Mouse (Mus musculus) cerebellum, adult 8-10 months (tissue): ENCODE data around the gene Galnt7.
A peak's percentile ranks its signal among the peaks of the same experiment; 100 is the strongest.

Source experiments
- DNase-seq: peaks from one replicate; pipeline ENCODE4 v3.0.0; 2022

Galnt7 gene

DNA sequence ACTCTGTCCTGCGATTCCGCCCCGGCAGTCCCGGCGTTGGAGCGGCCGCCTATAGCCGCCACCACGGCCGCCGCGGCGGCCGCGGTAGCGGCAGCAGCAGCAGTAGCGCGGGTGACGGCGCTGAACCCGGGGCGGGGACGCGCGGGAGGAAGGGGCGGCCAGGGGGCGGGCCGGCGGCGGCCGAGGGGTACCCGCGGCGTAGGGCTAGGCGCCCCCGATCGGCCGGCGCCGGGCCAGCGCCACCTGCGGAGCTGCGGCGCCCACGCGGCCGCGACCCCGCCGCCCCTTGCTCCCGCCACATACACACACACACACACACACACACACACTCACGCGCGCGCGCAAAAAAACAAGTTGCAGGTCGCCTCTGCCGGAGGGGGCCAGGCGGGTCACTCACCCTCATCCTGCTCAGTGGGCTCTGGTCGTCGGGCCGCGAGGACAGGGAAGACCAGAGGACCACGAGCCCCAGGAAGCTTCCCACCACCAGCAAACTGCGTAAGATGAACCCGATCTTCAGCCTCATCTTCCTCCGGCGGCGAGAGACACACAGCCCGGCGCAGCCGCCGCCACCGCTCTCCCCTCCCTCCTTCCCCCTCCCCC is at the start of gene Galnt7:
Gene Galnt7 (minus strand): TSS at position 577 of the 600 bp plus-strand sequence.
- DNase-seq, result peak; percentile 68

- no peak for DNase-seq
Measured at GRCm38 (mm10) chr8:57688633-57689032, 35.8 kb upstream of the Galnt7 start.

DNA sequence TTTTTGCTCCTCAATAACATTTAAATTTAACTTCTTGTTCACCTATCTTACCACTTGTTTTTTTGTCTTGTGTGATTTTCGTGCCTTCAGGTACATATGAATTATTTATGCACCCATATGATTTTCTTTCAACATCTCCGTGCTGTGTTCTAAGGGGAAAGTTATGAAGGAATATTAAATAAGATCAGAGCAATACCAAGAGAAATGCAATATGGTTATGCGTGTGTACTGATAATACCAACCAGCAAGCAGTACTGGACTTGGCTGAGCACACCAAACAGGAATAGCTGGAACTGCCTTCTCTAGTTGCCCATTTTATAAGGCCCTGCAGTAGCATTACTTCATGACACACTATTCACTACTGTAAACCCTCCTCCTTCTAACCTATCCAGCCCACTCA is 33.0 kb upstream of the Galnt7 start:
- no peak for DNase-seq

GRCm38 (mm10) chr8:57680044-57680443 is 27.2 kb upstream of the Galnt7 start:
- DNase-seq, result no peak

- DNase-seq, result no peak
Measured at GRCm38 (mm10) chr8:57664121-57664520, 11.3 kb upstream of the Galnt7 start.

DNA sequence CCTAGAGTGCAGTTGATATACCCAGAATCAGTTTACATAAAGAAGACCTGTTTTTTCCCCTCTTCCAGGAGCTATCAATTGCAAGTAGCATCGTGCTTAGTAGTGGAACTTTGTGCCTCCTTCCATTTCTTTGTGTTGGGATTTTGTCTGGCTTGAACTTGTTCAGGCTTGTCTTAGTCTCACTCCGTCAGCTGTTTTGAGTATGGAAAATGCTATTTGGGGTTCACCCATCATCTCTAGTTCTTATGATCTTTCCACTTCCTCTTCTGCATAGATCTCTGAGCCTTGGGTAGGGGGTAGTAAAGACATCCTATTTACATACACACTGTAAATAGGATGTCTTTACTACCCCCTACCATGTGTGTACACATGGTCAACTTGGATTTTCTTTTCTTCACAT is 7.2 kb upstream of the Galnt7 start:
- no peak for DNase-seq

DNA sequence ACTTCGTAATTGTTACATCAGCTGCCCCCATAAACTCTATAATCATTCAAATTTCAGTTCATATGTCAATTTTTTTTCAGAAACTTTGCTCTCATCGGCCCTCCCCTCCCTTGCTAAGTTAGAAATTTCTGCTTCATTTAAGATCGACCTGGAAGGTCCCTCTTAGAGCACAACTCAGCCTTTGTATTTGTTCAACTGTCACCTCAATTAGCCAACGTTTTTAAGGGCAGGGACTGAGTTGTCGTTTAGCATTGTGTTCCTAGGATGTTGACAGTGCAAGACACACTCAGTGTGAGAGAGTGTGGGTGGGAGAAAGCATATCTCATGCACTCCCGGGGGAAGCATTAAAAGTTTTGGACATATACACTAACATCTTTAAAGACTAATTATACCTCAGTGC is 3.6 kb upstream of the Galnt7 start:
- DNase-seq, result no peak

- no peak for DNase-seq
Measured at GRCm38 (mm10) chr8:57654146-57654545, 1.3 kb upstream of the Galnt7 start.

DNA sequence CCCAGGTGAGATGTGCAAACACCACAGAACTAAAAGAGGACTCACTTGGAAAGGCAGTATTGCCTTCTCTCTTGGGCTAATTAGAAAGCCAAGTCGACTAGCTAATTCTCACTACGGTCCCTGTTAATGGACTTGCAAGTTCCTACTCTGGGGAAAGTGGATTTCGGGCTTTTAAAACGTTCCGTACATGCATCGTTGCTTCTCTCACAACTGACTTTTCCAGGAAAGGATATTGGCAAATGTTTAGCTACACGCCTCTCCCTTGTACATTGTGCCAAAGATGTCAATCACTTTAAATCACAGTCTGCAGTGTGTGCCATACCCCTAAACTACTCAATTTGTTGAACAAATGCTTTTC is 915 bp upstream of the Galnt7 start:
- no peak for DNase-seq

GRCm38 (mm10) chr8:57653056-57653767 is 380 bp upstream of the Galnt7 start:
- DNase-seq, result peak; percentile 48

- DNase-seq, result peak; percentile 74
Measured at GRCm38 (mm10) chr8:57651689-57652455, 960 bp downstream of the Galnt7 start.

DNA sequence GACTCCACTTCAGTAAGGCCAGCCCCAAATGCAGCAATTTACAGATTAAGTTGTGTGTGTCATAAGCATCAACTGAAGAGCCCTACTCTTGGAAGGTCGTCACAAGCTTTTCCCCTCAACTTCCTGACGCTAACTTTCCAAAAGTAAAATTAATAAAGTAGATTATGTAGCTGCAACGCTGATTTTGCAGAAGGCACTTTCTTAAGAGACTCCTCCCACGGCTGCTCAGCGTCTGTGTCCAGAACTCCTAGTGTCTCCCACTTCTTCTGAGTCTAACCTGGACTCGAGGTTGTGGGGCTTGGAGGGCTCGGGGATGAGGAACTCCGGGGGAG is 1.5 kb downstream of the Galnt7 start:
- DNase-seq, result no peak

GRCm38 (mm10) chr8:57650216-57650615 is 2.6 kb downstream of the Galnt7 start:
- no peak for DNase-seq

GRCm38 (mm10) chr8:57647566-57647965 is 5.3 kb downstream of the Galnt7 start:
- no peak for DNase-seq

DNA sequence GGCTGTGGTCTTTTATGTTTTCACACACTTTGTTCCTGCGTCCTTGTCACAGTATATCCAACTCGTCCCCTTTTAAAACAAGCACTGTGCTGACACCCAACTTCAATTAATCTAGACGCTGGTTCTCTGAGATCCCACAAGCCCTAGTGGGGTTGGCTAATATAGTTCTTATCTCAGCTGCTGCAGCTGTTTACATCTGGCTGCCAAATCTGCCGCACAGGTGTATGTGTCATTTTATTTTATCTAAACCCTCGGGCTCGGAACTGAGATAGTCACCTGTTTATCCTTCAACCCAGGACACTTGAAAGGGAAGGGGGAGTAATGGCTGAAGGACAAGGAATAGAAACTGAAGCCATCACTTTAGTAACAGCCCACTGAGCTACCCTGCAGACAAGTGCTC is 8.6 kb downstream of the Galnt7 start:
- DNase-seq, result no peak

- DNase-seq, result no peak
Measured at GRCm38 (mm10) chr8:57642722-57643121, 10.1 kb downstream of the Galnt7 start.

- DNase-seq, result no peak
Measured at GRCm38 (mm10) chr8:57638925-57639324, 13.9 kb downstream of the Galnt7 start.

DNA sequence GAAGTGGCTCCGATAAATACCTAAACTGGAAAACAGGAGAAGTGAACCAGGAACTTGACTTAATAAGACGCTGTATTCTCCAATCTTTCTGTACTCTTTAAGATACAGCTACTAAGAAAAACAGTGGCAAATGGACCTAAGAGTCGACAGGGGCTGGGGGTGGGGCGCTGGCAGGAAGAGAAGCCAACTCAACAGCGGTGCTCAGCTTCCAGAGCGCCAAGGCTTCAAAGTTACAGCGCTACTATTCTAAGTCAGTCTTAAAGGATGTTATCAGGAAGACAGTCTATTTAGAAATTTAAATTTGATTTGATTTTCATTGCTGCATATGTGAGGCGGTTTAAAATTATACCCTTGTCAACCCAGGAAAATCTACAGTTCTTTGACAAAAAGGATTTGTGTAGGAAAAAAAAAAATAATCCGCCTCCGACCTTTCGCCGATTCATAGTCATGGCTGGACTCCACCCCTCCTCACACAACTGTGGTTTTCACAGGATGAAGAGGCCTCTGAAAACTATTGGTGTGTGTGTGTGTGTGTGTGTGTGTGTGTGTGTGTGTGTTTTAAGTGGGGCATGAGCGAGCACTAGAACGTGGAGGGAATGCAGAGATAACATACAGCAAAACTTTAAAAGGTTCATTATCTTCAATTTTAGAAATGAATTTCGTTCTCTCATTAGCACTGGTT is 15.1 kb downstream of the Galnt7 start:
- DNase-seq, result no peak

- no peak for DNase-seq
Measured at GRCm38 (mm10) chr8:57636698-57637097, 16.1 kb downstream of the Galnt7 start.

DNA sequence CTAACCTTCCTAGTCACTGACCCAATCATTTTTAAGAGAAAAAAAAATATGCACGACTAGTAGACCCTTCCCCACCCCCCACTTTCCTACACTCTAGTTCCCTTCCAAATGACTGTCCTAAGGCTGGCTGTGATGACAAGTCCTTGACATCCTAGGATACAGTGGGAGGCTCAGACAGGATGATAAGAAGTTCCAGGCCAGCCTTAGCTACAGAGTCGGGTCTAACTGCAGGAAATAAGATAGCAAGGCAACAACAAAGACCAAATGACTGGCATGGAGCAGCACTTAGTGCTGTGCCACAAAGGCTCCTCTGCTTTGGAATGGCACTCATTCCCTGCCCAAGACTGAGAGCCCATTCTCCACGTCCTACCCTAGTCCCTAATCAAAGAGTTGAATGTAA is 16.6 kb downstream of the Galnt7 start:
- no peak for DNase-seq

DNA sequence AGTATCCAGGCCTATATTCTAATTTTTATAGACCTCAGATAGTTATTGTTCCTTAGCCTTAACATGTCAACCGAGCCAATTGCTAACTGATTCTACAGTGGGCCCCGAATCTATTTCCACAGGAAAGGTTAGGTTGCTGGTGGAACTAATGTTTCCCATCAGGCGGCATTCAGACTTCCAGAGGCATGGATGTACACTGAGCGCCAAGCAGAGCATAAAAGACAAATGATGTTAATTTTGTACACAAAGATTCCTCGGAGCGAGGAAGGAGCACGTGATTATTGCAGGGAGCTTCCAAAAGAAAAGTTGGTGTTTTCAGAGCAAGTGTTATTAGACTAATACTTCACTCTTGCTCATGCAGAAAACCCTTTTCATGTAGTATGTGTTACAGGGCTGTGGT is 21.1 kb downstream of the Galnt7 start:
- DNase-seq, result no peak

DNA sequence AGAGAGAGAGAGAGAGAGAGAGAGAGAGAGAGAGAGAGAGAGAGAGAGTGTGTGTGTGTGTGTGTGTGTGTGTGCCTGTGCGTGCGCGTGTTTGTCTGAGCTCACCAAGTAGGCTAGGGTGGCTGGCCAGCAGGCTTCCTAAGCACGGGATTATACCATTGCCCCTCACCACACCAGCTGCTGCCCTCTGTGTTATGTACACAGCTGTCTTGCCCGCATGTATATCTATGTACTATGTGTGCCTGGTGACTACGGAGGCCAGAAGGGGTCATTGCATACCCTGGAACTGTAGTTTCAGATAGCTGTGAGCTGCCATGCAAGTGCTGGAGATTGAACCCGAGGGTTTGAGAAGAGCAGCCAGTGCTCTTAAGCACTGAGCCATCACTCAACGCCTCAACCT is 22.7 kb downstream of the Galnt7 start:
- DNase-seq, result no peak

DNA sequence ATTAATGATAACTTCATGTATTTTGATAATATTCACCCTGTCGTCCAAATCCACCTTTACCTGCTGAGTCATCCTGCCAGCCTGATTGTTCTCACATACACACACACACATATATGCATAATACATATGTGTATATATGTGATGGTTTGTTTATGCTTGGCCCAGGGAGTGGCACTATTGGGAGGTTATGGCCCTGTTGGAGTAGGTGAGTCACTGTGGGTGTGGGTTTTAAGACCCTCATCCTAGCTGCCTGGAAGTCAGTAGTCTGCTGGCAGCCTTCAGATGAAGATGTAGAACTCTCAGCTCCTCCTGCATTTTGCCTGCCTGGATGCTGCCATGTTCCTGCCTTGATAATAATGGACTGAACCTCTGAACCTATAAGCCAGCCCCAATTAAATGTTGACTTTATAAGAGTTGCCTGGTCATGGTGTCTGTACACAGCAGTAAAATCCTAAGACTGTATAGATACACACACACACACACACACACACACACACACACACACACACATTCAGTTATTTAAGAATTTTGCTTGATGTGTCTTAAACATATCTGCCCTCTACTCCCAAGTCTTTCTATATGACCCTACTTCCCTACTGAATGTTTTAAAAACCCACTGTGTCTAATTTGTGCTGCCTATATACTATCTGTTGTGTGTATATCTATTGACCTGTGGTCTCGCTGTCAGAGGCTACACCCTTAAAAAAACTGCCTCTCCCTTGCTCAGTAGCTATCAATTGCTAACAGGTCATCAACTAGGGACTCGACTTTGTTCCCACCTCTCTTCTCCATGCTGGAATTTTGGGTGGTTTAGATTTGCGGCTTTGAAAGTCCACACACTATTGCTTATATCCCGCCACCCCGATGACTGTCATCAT is 23.8 kb downstream of the Galnt7 start:
- no peak for DNase-seq
